Mouse (Mus musculus) CH12.LX (cell line): Measurements from ENCODE around the gene Prr19. TPM values are rescaled to one million over a fixed set of nuclear protein-coding genes. Genes with fewer than 3 reads are reported as not detected.

Experiments
- DNase-seq: peaks from one replicate; pipeline ENCODE4 v3.0.0-alpha.2; 2013; ENCODE audit errors: extremely low read depth
- H3K27ac ChIP-seq: 2 replicates; pipeline ENCODE4 v1.5.1; 2012; ENCODE audit warnings: low read depth, mild to moderate bottlenecking, control low read depth, moderate library complexity; ENCODE audit not compliant: insufficient read depth
- H3K27me3 ChIP-seq: replicated peaks from 2 replicates; pipeline ENCODE3; 2012; ENCODE audit warnings: inconsistent platforms
- H3K36me3 ChIP-seq, 2 experiments: replicated peaks in 1 of 2; 2 replicates each; pipeline versions ENCODE3 to v1.6.1; 2012; ENCODE audit warnings: inconsistent platforms in 1 of 2, low read length in 1 of 2, mild to moderate bottlenecking in 1 of 2, mixed read lengths in 1 of 2, moderate library complexity in 1 of 2; ENCODE audit not compliant: control insufficient read depth in 1 of 2, insufficient read depth in 1 of 2
- H3K4me1 ChIP-seq, 2 experiments: 2 replicates each; pipeline ENCODE4 v1.6.1; 2012; ENCODE audit warnings: inconsistent platforms in 1 of 2, moderate library complexity in 1 of 2; ENCODE audit not compliant: insufficient read depth in 2 of 2, control insufficient read depth in 1 of 2
- H3K4me2 ChIP-seq: 2 replicates; pipeline ENCODE4 v1.6.1; 2012; ENCODE audit warnings: low read depth, mild to moderate bottlenecking, control low read depth; ENCODE audit not compliant: poor library complexity, insufficient read depth, severe bottlenecking
- H3K4me3 ChIP-seq, 3 experiments: fragments of 150-350 bp in 1 of 3; sonication (generic) in 1 of 3; replicated peaks in 1 of 3; 2 replicates each; pipeline versions ENCODE3 to v1.5.1; 2011 to 2012; ENCODE audit warnings: low read depth in 2 of 3, low read length in 2 of 3, mild to moderate bottlenecking in 2 of 3, moderate library complexity in 2 of 3, control low read depth in 1 of 3, improper control_type of control experiment in 1 of 3, inconsistent platforms in 1 of 3, mixed read lengths in 1 of 3; ENCODE audit not compliant: poor library complexity in 1 of 3
- H3K79me2 ChIP-seq: replicated peaks from 2 replicates; pipeline ENCODE4 v1.6.1; 2012; ENCODE audit warnings: mild to moderate bottlenecking, moderate library complexity; ENCODE audit not compliant: control insufficient read depth, poor library complexity, insufficient read depth, severe bottlenecking; ENCODE audit errors: extremely low read depth
- H3K9ac ChIP-seq: 2 replicates; pipeline ENCODE4 v1.6.1; 2012; ENCODE audit warnings: low read depth, mild to moderate bottlenecking, control low read depth, moderate library complexity; ENCODE audit not compliant: insufficient read depth
- H3K9me3 ChIP-seq: replicated peaks from 2 replicates; pipeline ENCODE3; 2012; ENCODE audit warnings: low read length, inconsistent platforms, mixed read lengths
- CHD2 ChIP-seq: IDR thresholded peaks from 2 replicates; pipeline ENCODE4 v1.6.1; 2011; ENCODE audit warnings: low read length, improper control_type of control experiment
- CTCF ChIP-seq, 2 experiments: IDR thresholded peaks in 1 of 2; conservative IDR thresholded peaks in 1 of 2; 2 replicates each; pipeline ENCODE4 v1.5.1; 2011 to 2012; ENCODE audit warnings: low read depth in 2 of 2, low read length in 2 of 2, improper control_type of control experiment in 1 of 2, inconsistent platforms in 1 of 2, mild to moderate bottlenecking in 1 of 2, moderate library complexity in 1 of 2
- ETS1 ChIP-seq: conservative IDR thresholded peaks from 2 replicates; pipeline ENCODE4 v1.6.1; 2012; ENCODE audit warnings: low read depth, mild to moderate bottlenecking, inconsistent platforms, low read length, improper control_type of control experiment, moderate library complexity
- GABPA ChIP-seq: IDR thresholded peaks from 2 replicates; pipeline ENCODE4 v1.6.1; 2012; ENCODE audit warnings: low read depth, low read length, improper control_type of control experiment, inconsistent platforms; ENCODE audit not compliant: insufficient replicate concordance
- IRF4 ChIP-seq: IDR thresholded peaks from 2 replicates; pipeline ENCODE4 v1.6.1; 2014; ENCODE audit warnings: low read depth, mild to moderate bottlenecking, inconsistent platforms, low read length, improper control_type of control experiment
- MAX ChIP-seq: IDR thresholded peaks from 2 replicates; pipeline ENCODE4 v1.6.1; 2011; ENCODE audit warnings: low read length, improper control_type of control experiment
- MAZ ChIP-seq: IDR thresholded peaks from 2 replicates; pipeline ENCODE4 v1.6.1; 2012; ENCODE audit warnings: low read depth, mild to moderate bottlenecking, inconsistent platforms, low read length, improper control_type of control experiment, moderate library complexity
- MEF2A ChIP-seq: IDR thresholded peaks from 2 replicates; pipeline ENCODE4 v1.6.1; 2014; ENCODE audit warnings: low read depth, mild to moderate bottlenecking, inconsistent platforms, low read length, improper control_type of control experiment, borderline replicate concordance
- MXI1 ChIP-seq: IDR thresholded peaks from 2 replicates; pipeline ENCODE4 v1.6.1; 2011; ENCODE audit warnings: mild to moderate bottlenecking, low read depth, low read length, improper control_type of control experiment
- MYC ChIP-seq: IDR thresholded peaks from 2 replicates; pipeline ENCODE4 v1.6.1; 2011; ENCODE audit warnings: low read depth, mild to moderate bottlenecking, improper control_type of control experiment, low read length
- NELFE ChIP-seq: IDR thresholded peaks from 2 replicates; pipeline ENCODE4 v1.6.1; 2011; ENCODE audit warnings: low read depth, low read length, improper control_type of control experiment
- NRF1 ChIP-seq: IDR thresholded peaks from 2 replicates; pipeline ENCODE4 v1.6.1; 2014; ENCODE audit warnings: low read depth, mild to moderate bottlenecking, inconsistent platforms, low read length, improper control_type of control experiment, moderate library complexity
- PAX5 ChIP-seq: IDR thresholded peaks from 2 replicates; pipeline ENCODE4 v1.6.1; 2012; ENCODE audit warnings: low read length, inconsistent platforms, mixed read lengths
- POLR2A ChIP-seq: IDR thresholded peaks from 2 replicates; pipeline ENCODE4 v1.6.1; 2011; ENCODE audit warnings: low read depth, mild to moderate bottlenecking, improper control_type of control experiment, low read length
- RAD21 ChIP-seq: IDR thresholded peaks from 2 replicates; pipeline ENCODE4 v1.6.1; 2011; ENCODE audit warnings: low read depth, mild to moderate bottlenecking, low read length, improper control_type of control experiment, moderate library complexity
- RCOR1 ChIP-seq: conservative IDR thresholded peaks from 2 replicates; pipeline ENCODE4 v1.6.1; 2012; ENCODE audit warnings: low read depth, mild to moderate bottlenecking, inconsistent platforms, low read length, improper control_type of control experiment
- SIN3A ChIP-seq: IDR thresholded peaks from 2 replicates; pipeline ENCODE4 v1.6.1; 2012; ENCODE audit warnings: low read length, improper control_type of control experiment, inconsistent platforms
- SMC3 ChIP-seq: IDR thresholded peaks from 2 replicates; pipeline ENCODE4 v1.6.1; 2011; ENCODE audit warnings: low read depth, low read length, improper control_type of control experiment
- TBP ChIP-seq: conservative IDR thresholded peaks from 2 replicates; pipeline ENCODE4 v1.6.1; 2011; ENCODE audit warnings: low read depth, low read length, improper control_type of control experiment
- UBTF ChIP-seq: IDR thresholded peaks from 2 replicates; pipeline ENCODE4 v1.6.1; 2012; ENCODE audit warnings: low read depth, mild to moderate bottlenecking, inconsistent platforms, low read length, improper control_type of control experiment, moderate library complexity
- USF1 ChIP-seq: IDR thresholded peaks from 2 replicates; pipeline ENCODE4 v1.6.1; 2014; ENCODE audit warnings: low read depth, mild to moderate bottlenecking, inconsistent platforms, low read length, improper control_type of control experiment
- USF2 ChIP-seq: conservative IDR thresholded peaks from 2 replicates; pipeline ENCODE4 v1.6.1; 2011; ENCODE audit warnings: low read depth, low read length, improper control_type of control experiment
- ZMIZ1 ChIP-seq: IDR thresholded peaks from 2 replicates; pipeline ENCODE4 v1.6.1; 2012; ENCODE audit warnings: low read depth, mild to moderate bottlenecking, inconsistent platforms, low read length, improper control_type of control experiment
- dilution Hi-C: fragments of 300-500 bp; cut with MboI; formaldehyde crosslinking; loops from 2 replicates; pipeline ENCODE4 v1.14.3; 2020; ENCODE audit warnings: low sequenced_read_pairs; ENCODE audit not compliant: extremely low pct_unique_long_range_greater_than_20kb, extremely low pct_ligation_motif_present
- in situ Hi-C: fragments of 300-500 bp; cut with MboI; formaldehyde crosslinking; loops from 3 replicates; pipeline ENCODE4 v1.14.3; 2019; ENCODE audit warnings: low sequenced_read_pairs, low pct_ligation_motif_present, low pct_unique_long_range_greater_than_20kb, mixed read lengths
- polyA plus RNA-seq: library from polyadenylated mRNA; unstranded; fragments of >175 nt; gene quantifications from 2 replicates; pipeline ENCODE4 v1.2.1, GENCODE M21; 2012; ENCODE audit warnings: low read depth; ENCODE audit not compliant: insufficient read length
- total RNA-seq, 2 experiments: library from RNA; depleted of rRNA; stranded (reverse); fragments of 300-350 nt in 1 of 2; fragments of >200 nt in 1 of 2; gene quantifications; 2 replicates each; pipeline ENCODE4 v1.2.3; 2012 to 2014

Prr19 gene
- total and polyA plus RNA-seq, 3 experiments = not detected

- dilution Hi-C loops (no loop called here), in situ Hi-C loops (no loop called here)
- no peaks in the 10 kb centered on the region for H3K36me3 ChIP-seq
- TF ChIP-seq MAX = no peak
- no peak for TF ChIP-seq SIN3A
- TF ChIP-seq NELFE = no peak
- no peak for TF ChIP-seq USF2
- TF ChIP-seq RAD21 = no peak
- TF ChIP-seq MYC = no peak
- TF ChIP-seq CHD2 = no peak
- TF ChIP-seq MXI1 = no peak
- TF ChIP-seq IRF4 = no peak
- no peak for TF ChIP-seq GABPA
- TF ChIP-seq MAZ = no peak
- no peak for TF ChIP-seq UBTF
- no peak for TF ChIP-seq TBP
- no peak for TF ChIP-seq ZMIZ1
- no peak for DNase-seq
- H3K4me1 ChIP-seq = peaks cover 7 to 14% of the 10 kb centered on the region in 2 experiments; a peak in 3 of 4 replicates
- no peak overlapping the region for H3K4me2 ChIP-seq
- H3K27ac ChIP-seq = no peak overlapping the region
- H3K27me3 ChIP-seq = peaks cover 60% of the 10 kb centered on the region
- no peak overlapping the region for H3K9ac ChIP-seq
- no peak overlapping the region for H3K4me3 ChIP-seq
- H3K9me3 ChIP-seq = no peaks in the 10 kb centered on the region
- no peaks in the 10 kb centered on the region for H3K79me2 ChIP-seq
Measured at GRCm38 (mm10) chr7:25314606-25315305, 13.5 kb downstream of the Prr19 start.

GRCm38 (mm10) chr7:25315306-25316041, 14.3 kb downstream of the Prr19 start:
- TF ChIP-seq MAZ = no peak
- TF ChIP-seq SIN3A = no peak
- TF ChIP-seq MYC = no peak
- no peak for TF ChIP-seq SMC3
- no peak for TF ChIP-seq NRF1
- no peak for TF ChIP-seq ETS1
- TF ChIP-seq RAD21 = no peak
- TF ChIP-seq PAX5 = no peak
- TF ChIP-seq USF1 = no peak
- no peak for TF ChIP-seq MEF2A
- no peak for TF ChIP-seq CTCF (conservative IDR thresholded peaks at IDR 0.05 in 1 of 2, IDR thresholded peaks at IDR 0.05 in 1 of 2; ENCODE audit: low read depth in 2 of 2, low read length in 2 of 2)
- TF ChIP-seq RCOR1 = no peak
- TF ChIP-seq POLR2A = no peak
- peaks cover 7 to 14% of the 10 kb centered on the region in 2 experiments; a peak in 3 of 4 replicates for H3K4me1 ChIP-seq
- no peak overlapping the region; the same call in 1 of the 2 replicates for H3K9ac ChIP-seq
- dilution Hi-C loops (no loop called here), in situ Hi-C loops (no loop called here)
- peak overlapping the region; percentile 54; the same call in 1 of the 2 replicates for H3K4me2 ChIP-seq
- H3K9me3 ChIP-seq = peaks cover 2% of the 10 kb centered on the region
- no peaks in the 10 kb centered on the region for H3K36me3 ChIP-seq
- H3K27ac ChIP-seq = no peak overlapping the region
- no peak for DNase-seq
- H3K79me2 ChIP-seq = no peaks in the 10 kb centered on the region
- H3K27me3 ChIP-seq = peaks cover 56% of the 10 kb centered on the region
- H3K4me3 ChIP-seq = no peak overlapping the region
